Mouse (Mus musculus) neural tube, embryonic 14.5 days (tissue): Measurements from ENCODE around the gene Grb7. TPM values are rescaled to one million over a fixed set of nuclear protein-coding genes. Genes with fewer than 3 reads are reported as not detected.

Experiments
- ATAC-seq: fragments of 200-750 bp; cut with Nextera tagmentation; 2 replicates; pipeline ENCODE4 v1.8.0; 2017; ENCODE audit warnings: low read depth, mild to moderate bottlenecking, moderate TSS enrichment, moderate library complexity
- H3K27ac ChIP-seq: fragments of 300-500 bp; sonication (generic); 2 replicates; pipeline ENCODE4 v1.5.1; 2014; ENCODE audit warnings: low read depth, mild to moderate bottlenecking, control low read depth, low read length, moderate library complexity, mixed read lengths
- H3K27me3 ChIP-seq: fragments of 300-500 bp; sonication (generic); 2 replicates; pipeline ENCODE4 v1.6.1; 2014; ENCODE audit warnings: low read length; ENCODE audit not compliant: control insufficient read depth, insufficient read depth
- H3K36me3 ChIP-seq: fragments of 300-500 bp; sonication (generic); 2 replicates; pipeline ENCODE4 v1.6.1; 2014; ENCODE audit warnings: low read length, mixed read lengths; ENCODE audit not compliant: control insufficient read depth, insufficient read depth
- H3K4me1 ChIP-seq: fragments of 300-500 bp; sonication (generic); 2 replicates; pipeline ENCODE4 v1.6.1; 2014; ENCODE audit warnings: low read length; ENCODE audit not compliant: control insufficient read depth, insufficient read depth
- H3K4me2 ChIP-seq: fragments of 300-500 bp; sonication (generic); 2 replicates; pipeline ENCODE4 v1.6.1; 2014; ENCODE audit warnings: mild to moderate bottlenecking, low read depth, low read length, control low read depth
- H3K4me3 ChIP-seq: fragments of 300-500 bp; sonication (generic); 2 replicates; pipeline ENCODE4 v1.5.1; 2014; ENCODE audit warnings: low read depth, low read length, control low read depth, mixed read lengths
- H3K9ac ChIP-seq: fragments of 300-500 bp; sonication (generic); replicated peaks from 2 replicates; pipeline ENCODE4 v1.6.1; 2014; ENCODE audit warnings: low read depth, mild to moderate bottlenecking, control low read depth, low read length, mixed read lengths
- H3K9me3 ChIP-seq: fragments of 300-500 bp; sonication (generic); 2 replicates; pipeline ENCODE4 v1.6.1; 2016; ENCODE audit warnings: low read length; ENCODE audit not compliant: control insufficient read depth
- WGBS: fragments of 180-500 bp; shearing (Covaris S2); extraction: QIAGEN DNeasy Blood & Tissue Kit; methylation state at CpG from one replicate; pipeline ENCODE4 v1.1.7; 2014; 5-methylcytosine and 5-hydroxymethylcytosine counted together
- polyA plus RNA-seq: library from polyadenylated mRNA; unstranded; fragments of >200 nt; fragmentation: Nextera tagmentation; extraction: Ambion mirVana; gene quantifications from 2 replicates; pipeline ENCODE4 v1.2.1, GENCODE M21; 2014

Grb7 gene
- polyA plus RNA-seq, 1 experiment from 2014 or later = 0.86 TPM

DNA sequence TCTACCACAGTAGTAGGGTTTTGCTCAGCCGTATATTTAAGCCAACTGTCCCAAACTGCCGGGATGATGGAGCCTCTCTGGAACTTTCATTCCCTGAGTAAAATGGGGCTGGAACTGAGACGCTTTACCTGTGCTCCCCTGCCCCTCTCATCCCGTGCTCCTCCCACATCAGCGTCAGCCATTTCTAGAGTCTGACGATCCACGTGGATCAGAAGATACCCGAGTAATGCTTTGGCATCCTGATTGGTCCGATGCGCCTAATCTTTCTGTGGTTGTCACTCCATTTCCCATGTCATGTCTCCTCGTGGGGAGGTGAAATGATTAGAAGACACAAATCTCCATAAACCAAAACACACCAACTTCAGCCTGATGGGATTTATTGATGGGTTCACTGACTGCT is 28.8 kb downstream of the Grb7 start:
- H3K9me3 ChIP-seq = no peaks in the 10 kb centered on the region
- H3K27me3 ChIP-seq = no peaks in the 10 kb centered on the region
- ATAC-seq = no peak
- H3K4me1 ChIP-seq = no peaks in the 10 kb centered on the region
- no peak overlapping the region for H3K4me2 ChIP-seq
- no peaks in the 10 kb centered on the region for H3K36me3 ChIP-seq
- WGBS = 92% methylated on average over 11 of the region's 11 CpGs
- H3K4me3 ChIP-seq = no peak overlapping the region
- no peak overlapping the region for H3K9ac ChIP-seq
- H3K27ac ChIP-seq = no peak overlapping the region

DNA sequence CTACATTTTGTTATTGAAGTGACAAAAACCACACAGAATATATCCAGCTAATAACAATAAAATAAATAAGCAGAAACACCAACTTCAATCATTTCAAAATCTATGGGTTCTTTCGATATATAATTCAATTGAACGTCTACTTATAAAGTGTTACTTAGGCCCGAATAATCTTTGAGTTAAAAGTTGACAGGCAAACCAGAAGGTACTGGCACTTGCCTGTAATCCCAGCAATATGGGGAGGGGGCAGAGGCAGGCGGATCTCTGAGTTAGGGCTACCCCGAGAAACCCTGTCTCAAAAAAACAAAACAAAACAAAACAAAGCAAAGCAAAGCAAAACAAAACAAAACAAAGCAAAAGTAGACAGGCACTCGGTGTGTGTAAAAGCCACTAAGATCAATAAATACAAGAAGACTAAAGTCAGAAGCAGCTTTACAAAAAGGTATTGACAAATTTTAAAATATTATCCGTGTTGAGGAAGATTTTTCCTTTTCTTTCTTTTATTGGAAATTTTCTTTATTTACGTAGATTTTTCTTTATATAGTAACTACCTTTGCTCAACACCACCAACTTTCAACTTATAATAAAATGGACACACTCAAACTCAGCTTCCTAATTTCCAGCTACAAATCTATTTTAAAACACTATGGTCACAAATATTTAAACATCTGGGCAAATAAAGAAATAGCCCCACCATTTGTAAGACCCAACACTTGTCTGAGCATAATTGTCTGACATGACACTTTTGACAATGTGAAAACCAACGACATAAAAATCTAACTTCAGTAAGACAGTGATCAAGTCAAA is 29.6 kb downstream of the Grb7 start:
- Histone ChIP-seq H3K9ac (no peak overlapping the region), H3K9me3 (no peaks in the 10 kb centered on the region), H3K4me1 (no peaks in the 10 kb centered on the region), H3K27ac (no peak overlapping the region), H3K4me3 (no peak overlapping the region), H3K36me3 (no peaks in the 10 kb centered on the region), H3K27me3 (no peaks in the 10 kb centered on the region), H3K4me2 (no peak overlapping the region)
- WGBS = 91% methylated on average over 9 of the region's 9 CpGs
- no peak for ATAC-seq

DNA sequence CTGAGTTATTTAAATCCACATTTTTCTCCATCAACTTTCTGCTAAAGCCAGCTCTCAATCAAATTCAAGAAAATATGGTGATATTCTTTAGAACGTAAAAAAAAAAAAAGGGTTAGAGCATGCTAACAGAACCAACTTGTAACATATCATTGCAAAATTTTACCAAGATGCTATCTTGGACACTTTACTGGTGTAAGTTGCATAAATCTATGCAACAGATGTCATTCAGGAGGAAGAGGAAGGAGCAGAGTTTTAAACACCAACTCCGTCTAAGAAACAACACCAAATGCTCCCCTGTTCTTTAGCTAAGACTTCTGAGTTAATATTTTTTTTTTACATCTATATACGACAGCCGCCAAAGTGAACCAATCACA is 30.2 kb downstream of the Grb7 start:
- Histone ChIP-seq H3K27me3 (no peaks in the 10 kb centered on the region), H3K9ac (no peak overlapping the region), H3K36me3 (no peaks in the 10 kb centered on the region), H3K9me3 (no peaks in the 10 kb centered on the region), H3K4me2 (no peak overlapping the region), H3K4me1 (no peaks in the 10 kb centered on the region), H3K27ac (no peak overlapping the region), H3K4me3 (no peak overlapping the region)
- 93% methylated on average over 4 of the region's 4 CpGs for WGBS
- ATAC-seq = no peak

DNA sequence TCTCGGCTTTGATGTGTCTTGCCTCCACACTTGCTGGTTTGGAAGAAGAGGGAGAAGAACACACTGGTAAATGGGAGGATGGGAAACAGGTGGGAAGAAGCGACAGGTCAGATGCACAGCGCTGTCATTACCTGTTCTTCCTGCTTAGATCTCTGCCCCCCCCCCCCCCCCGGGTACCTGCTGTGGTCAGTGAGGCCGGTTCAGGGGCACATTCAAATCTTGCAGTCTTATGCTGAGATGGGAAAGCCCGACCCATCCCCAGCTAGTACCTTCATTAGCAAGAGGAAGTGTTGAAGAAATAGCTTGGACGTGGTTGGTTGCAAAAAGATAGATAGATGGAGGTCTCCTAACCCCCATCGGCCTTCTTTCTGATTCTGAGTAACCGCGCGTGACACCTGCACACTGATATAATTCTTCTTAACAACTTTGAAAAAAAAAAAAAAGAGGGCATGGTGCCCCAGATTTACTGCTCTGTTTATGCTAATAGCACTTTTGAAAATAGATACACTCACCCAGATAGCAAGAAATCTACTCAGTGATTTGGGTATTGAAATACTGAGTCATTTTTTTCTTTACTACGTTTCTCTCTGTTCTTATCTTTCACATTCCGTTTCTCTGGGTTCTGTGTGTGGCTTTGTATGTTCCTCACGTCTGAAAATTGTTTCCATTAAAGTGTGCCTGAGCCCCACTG is 31.0 kb downstream of the Grb7 start:
- 72% methylated on average over 13 of the region's 14 CpGs for WGBS
- no peak for ATAC-seq

DNA sequence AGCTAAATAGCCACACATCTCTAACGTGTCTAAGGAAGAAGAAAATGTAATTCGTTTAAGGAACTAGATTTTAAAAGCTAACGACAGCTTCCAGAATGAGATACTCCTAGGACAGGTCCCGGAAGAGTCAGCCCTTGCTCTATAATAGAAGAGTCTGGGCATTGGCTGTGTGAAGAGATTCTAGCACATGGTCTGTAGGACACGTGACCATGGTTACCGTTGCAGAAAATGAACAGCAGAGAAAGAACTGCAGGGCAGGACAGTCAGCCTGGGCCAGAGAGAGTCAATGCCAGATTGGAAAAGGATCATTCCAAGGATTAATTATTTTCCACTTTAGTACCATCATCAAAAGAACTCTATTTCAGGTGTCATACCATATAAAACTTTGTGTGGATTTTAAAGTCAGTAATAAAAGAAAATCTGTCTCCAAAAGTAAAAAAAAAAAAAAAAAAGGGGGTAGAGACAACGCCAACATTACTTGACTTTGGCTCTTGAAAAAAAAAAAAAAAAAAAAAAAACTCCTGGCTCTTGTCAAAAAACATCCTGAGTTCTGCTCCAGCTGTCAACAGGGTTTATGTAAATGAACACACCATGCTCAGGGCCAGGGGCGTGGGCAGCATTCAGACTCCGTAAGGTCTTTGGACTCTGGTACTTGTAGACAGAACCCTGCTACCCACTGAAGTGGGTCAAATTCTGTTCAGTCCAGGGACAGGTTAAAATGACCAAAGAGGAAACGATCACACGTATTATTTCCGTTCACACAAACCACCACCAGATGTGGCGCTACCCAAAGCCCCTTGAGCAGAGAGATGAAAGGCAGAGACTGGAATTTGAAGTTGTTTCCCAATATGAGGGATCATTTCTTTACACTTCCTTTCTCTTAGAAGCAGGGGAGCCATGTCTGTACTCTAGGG is 33.1 kb downstream of the Grb7 start:
- Histone ChIP-seq H3K4me3 (no peak overlapping the region), H3K27ac (no peak overlapping the region), H3K4me2 (no peak overlapping the region), H3K9ac (no peak overlapping the region), H3K4me1 (no peaks in the 10 kb centered on the region), H3K9me3 (no peaks in the 10 kb centered on the region), H3K36me3 (no peaks in the 10 kb centered on the region), H3K27me3 (no peaks in the 10 kb centered on the region)
- 89% methylated on average over 13 of the region's 13 CpGs for WGBS
- no peak for ATAC-seq

More for the DNA sequence above, 31.0 kb downstream of the Grb7 start:
- Histone ChIP-seq H3K4me2 (no peak overlapping the region), H3K4me1 (no peaks in the 10 kb centered on the region), H3K4me3 (no peak overlapping the region), H3K27ac (no peak overlapping the region), H3K27me3 (no peaks in the 10 kb centered on the region), H3K9ac (no peak overlapping the region), H3K36me3 (no peaks in the 10 kb centered on the region), H3K9me3 (no peaks in the 10 kb centered on the region)

DNA sequence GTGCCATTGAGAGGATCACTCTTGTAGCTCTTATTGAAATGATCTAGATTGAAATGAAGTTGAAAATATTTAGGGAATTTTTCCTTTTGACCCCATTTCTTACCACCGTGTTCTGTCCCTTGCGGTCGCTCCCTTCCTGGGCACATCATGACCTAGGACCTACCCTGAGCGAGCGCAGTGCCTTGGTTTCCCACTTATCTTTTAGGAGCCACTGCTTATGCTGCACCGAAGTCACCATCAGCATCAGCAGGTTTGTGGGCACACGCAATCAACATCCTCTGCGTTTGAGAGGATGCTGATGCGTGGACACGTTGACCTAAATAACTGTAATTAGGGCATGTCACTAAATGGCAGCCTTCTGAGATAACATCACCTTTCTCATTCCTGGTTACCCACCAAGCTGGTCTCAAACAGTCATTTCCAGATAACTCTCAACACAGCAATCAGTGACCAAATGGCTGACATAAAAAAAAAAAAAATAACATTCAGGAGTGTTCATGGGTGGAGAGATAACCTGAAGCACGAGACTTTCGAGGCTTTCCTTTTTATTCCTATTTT is 33.8 kb downstream of the Grb7 start:
- Histone ChIP-seq H3K36me3 (no peaks in the 10 kb centered on the region), H3K9ac (no peak overlapping the region), H3K9me3 (no peaks in the 10 kb centered on the region), H3K4me3 (no peak overlapping the region), H3K27me3 (no peaks in the 10 kb centered on the region), H3K4me2 (no peak overlapping the region), H3K27ac (no peak overlapping the region), H3K4me1 (no peaks in the 10 kb centered on the region)
- no peak for ATAC-seq
- 86% methylated on average over 12 of the region's 12 CpGs for WGBS

DNA sequence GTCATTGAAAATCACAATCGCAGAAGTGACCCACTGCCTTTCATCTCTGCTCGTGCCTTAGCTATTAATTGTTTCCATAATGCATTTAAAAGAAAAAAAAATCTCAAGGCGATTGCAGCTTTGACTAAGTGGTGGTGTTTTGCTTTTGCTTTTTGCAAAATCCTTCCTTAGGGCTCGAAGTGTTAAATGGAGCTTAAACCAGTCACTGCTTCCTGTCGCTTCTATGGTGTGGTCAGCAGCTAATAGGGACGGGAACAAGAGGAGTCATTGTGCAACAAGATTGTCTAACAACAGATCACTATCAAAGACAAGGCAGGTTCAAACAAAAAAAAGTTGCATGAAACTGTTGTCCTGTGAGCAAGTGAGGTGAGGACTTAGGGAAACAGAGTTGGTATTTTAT is 35.0 kb downstream of the Grb7 start:
- no peaks in the 10 kb centered on the region for H3K27me3 ChIP-seq
- no peaks in the 10 kb centered on the region for H3K9me3 ChIP-seq
- ATAC-seq = no peak
- no peak overlapping the region for H3K4me3 ChIP-seq
- no peak overlapping the region for H3K9ac ChIP-seq
- no peak overlapping the region for H3K4me2 ChIP-seq
- no peaks in the 10 kb centered on the region for H3K36me3 ChIP-seq
- WGBS = 66% methylated on average over 6 of the region's 6 CpGs
- H3K27ac ChIP-seq = no peak overlapping the region
- no peaks in the 10 kb centered on the region for H3K4me1 ChIP-seq

DNA sequence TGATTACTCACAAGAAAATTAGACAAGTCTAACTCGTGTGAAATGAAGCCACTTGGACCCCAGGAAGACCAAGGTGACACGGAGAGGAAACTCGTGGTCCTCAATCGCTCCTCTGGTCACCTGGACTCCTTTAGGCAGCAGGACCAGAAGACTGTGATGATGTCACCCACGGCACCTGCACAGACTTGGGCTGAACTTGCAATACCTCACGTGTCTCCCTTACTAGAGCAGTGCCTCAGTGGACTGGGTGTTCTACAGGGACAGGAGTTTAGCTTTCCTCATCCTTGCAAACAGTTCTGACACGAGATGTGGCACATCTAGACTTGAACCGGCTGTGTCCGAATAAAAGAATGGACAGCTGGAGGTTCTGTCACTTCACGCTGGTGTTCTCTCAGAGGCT is 35.9 kb downstream of the Grb7 start:
- WGBS = 83% methylated on average over 10 of the region's 10 CpGs
- no peak for ATAC-seq
- H3K9me3 ChIP-seq = no peaks in the 10 kb centered on the region

More for the DNA sequence above, 35.9 kb downstream of the Grb7 start:
- Histone ChIP-seq H3K36me3 (no peaks in the 10 kb centered on the region), H3K9ac (no peak overlapping the region), H3K27me3 (no peaks in the 10 kb centered on the region), H3K4me3 (no peak overlapping the region), H3K27ac (no peak overlapping the region), H3K4me2 (no peak overlapping the region), H3K4me1 (no peaks in the 10 kb centered on the region)
